Mouse (Mus musculus) neural tube, embryonic 14.5 days (tissue): ENCODE data around the gene BC030870. TPM values are rescaled to one million over a fixed set of nuclear protein-coding genes. Genes with fewer than 3 reads are reported as not detected.
"Not testable (repeated sequence)": the region's sequence is repeated elsewhere in the genome, so short reads cannot be mapped to it uniquely, and the experiment has no call there.

ENCODE experiments used
- ATAC-seq: fragments of 200-750 bp; cut with Nextera tagmentation; 2 replicates; pipeline ENCODE4 v1.8.0; 2017; ENCODE audit warnings: low read depth, mild to moderate bottlenecking, moderate TSS enrichment, moderate library complexity
- H3K27ac ChIP-seq: fragments of 300-500 bp; sonication (generic); 2 replicates; pipeline ENCODE4 v1.5.1; 2014; ENCODE audit warnings: low read depth, mild to moderate bottlenecking, control low read depth, low read length, moderate library complexity, mixed read lengths
- H3K27me3 ChIP-seq: fragments of 300-500 bp; sonication (generic); 2 replicates; pipeline ENCODE4 v1.6.1; 2014; ENCODE audit warnings: low read length; ENCODE audit not compliant: control insufficient read depth, insufficient read depth
- H3K36me3 ChIP-seq: fragments of 300-500 bp; sonication (generic); 2 replicates; pipeline ENCODE4 v1.6.1; 2014; ENCODE audit warnings: low read length, mixed read lengths; ENCODE audit not compliant: control insufficient read depth, insufficient read depth
- H3K4me1 ChIP-seq: fragments of 300-500 bp; sonication (generic); 2 replicates; pipeline ENCODE4 v1.6.1; 2014; ENCODE audit warnings: low read length; ENCODE audit not compliant: control insufficient read depth, insufficient read depth
- H3K4me2 ChIP-seq: fragments of 300-500 bp; sonication (generic); 2 replicates; pipeline ENCODE4 v1.6.1; 2014; ENCODE audit warnings: mild to moderate bottlenecking, low read depth, low read length, control low read depth
- H3K4me3 ChIP-seq: fragments of 300-500 bp; sonication (generic); 2 replicates; pipeline ENCODE4 v1.5.1; 2014; ENCODE audit warnings: low read depth, low read length, control low read depth, mixed read lengths
- H3K9ac ChIP-seq: fragments of 300-500 bp; sonication (generic); replicated peaks from 2 replicates; pipeline ENCODE4 v1.6.1; 2014; ENCODE audit warnings: low read depth, mild to moderate bottlenecking, control low read depth, low read length, mixed read lengths
- H3K9me3 ChIP-seq: fragments of 300-500 bp; sonication (generic); 2 replicates; pipeline ENCODE4 v1.6.1; 2016; ENCODE audit warnings: low read length; ENCODE audit not compliant: control insufficient read depth
- WGBS: fragments of 180-500 bp; shearing (Covaris S2); extraction: QIAGEN DNeasy Blood & Tissue Kit; methylation state at CpG from one replicate; pipeline ENCODE4 v1.1.7; 2014; 5-methylcytosine and 5-hydroxymethylcytosine counted together
- polyA plus RNA-seq: library from polyadenylated mRNA; unstranded; fragments of >200 nt; fragmentation: Nextera tagmentation; extraction: Ambion mirVana; gene quantifications from 2 replicates; pipeline ENCODE4 v1.2.1, GENCODE M21; 2014

The BC030870 gene
- polyA plus RNA-seq, result not detected in 2 replicates

GRCm38 (mm10) chr8:65129199-65129788 is at the start of gene BC030870:
Gene BC030870 (minus strand): TSS chr8:65129563.
- no peaks in the 10 kb centered on the region for H3K36me3 ChIP-seq
- no peaks in the 10 kb centered on the region for H3K9me3 ChIP-seq

DNA sequence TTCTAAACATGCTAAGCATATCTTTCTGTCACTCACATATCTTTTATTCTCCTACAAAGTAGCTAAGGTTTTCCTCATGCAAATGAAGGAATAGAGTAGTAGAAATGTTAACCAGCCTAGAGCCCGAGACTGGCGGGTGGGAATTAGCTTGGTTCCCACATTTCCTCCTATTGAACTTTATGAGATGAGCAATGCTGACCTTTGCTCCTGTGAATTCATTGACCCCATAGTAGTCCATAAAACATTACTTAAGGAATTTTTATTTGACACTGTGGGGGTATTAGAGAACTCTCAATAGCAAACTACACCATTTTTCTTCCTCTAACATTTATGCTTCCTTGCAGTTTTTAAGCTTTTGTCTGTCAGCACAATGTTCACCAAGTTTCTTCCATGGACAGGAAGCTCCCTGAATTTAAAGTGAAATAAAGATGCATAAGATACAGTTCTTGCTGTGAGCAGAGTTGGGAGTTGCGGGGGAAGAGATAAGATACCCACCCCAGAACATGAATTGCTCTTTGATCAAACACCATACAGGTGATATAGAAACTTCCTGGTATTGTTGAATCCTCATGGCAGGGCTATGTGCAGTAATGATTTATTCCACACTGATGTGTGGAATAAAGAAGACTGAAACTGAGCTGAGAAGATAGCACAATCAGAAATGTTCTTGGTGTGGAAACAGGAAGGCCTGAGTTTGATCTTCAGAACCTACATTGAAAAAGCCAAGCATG is 45.5 kb upstream of the BC030870 start:
- 32% methylated on average over 3 of the region's 3 CpGs for WGBS
- no peak overlapping the region for H3K4me3 ChIP-seq
- no peaks in the 10 kb centered on the region for H3K36me3 ChIP-seq
- no peaks in the 10 kb centered on the region for H3K9me3 ChIP-seq
- H3K4me2 ChIP-seq, result no peak overlapping the region
- ATAC-seq, result no peak
- no peaks in the 10 kb centered on the region for H3K4me1 ChIP-seq
- no peaks in the 10 kb centered on the region for H3K27me3 ChIP-seq
- H3K9ac ChIP-seq, result no peak overlapping the region
- H3K27ac ChIP-seq, result no peak overlapping the region

More at GRCm38 (mm10) chr8:65129199-65129788, at the start of gene BC030870:
- Histone ChIP-seq H3K4me3 (no peak within 1 kb of the TSS), H3K4me1 (no peaks in the 10 kb centered on the region), H3K4me2 (no peak within 1 kb of the TSS), H3K27me3 (no peaks in the 10 kb centered on the region), H3K27ac (no peak within 1 kb of the TSS), H3K9ac (no peak within 1 kb of the TSS)
- no peak for ATAC-seq
- 87% methylated on average over 15 of the region's 15 CpGs for WGBS

DNA sequence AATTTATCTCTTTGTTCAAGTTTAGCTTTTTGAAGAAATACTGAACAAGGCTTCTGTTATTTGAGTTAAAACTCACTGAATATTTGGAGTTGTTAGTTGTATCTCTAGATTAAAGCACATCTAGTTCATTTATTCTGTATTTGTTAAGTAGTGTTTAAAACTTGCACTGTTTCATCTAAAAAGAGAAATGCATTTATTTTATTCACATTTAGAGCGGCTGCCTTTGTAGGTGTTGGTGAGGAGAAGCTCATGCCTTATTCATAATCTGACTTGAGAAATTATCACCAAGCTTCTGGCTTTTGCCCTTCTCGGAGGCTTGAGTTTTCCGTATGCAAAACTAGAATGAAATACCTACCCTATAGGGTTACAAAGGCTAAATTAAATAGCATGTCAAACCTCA is 39.8 kb upstream of the BC030870 start:
- H3K27ac ChIP-seq, result no peak overlapping the region
- no peaks in the 10 kb centered on the region for H3K4me1 ChIP-seq
- no peak overlapping the region for H3K4me3 ChIP-seq
- ATAC-seq, result no peak
- 68% methylated on average over 3 of the region's 3 CpGs for WGBS
- H3K36me3 ChIP-seq, result no peaks in the 10 kb centered on the region
- no peak overlapping the region for H3K9ac ChIP-seq
- no peak overlapping the region for H3K4me2 ChIP-seq
- no peaks in the 10 kb centered on the region for H3K27me3 ChIP-seq
- H3K9me3 ChIP-seq, result no peaks in the 10 kb centered on the region

DNA sequence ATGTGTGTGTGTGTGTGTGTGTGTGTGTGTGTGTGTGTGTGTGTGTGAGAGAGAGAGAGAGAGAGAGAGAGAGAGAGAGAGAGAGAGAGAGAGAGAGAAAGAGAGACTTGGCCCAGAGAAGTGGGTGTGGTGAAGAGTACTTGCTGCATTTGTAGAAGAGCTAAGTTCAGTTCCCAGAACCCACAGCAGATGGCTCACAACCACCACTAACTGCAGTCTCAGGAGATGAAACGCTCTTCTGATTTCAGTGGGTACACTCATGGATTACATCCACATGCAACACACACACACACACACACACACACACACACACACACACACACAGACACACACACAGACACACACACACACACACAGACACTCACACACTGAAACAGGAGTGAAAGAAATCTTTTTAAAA is 31.3 kb upstream of the BC030870 start:
- not testable (repeated sequence) for H3K4me3 ChIP-seq, H3K36me3 ChIP-seq, H3K4me1 ChIP-seq, H3K27ac ChIP-seq, H3K27me3 ChIP-seq, H3K9me3 ChIP-seq, H3K9ac ChIP-seq, H3K4me2 ChIP-seq
- ATAC-seq, result peak; percentile 70; the same call in 1 of the 2 replicates
- WGBS, result 43% methylated on average over 1 of the region's 1 CpGs

DNA sequence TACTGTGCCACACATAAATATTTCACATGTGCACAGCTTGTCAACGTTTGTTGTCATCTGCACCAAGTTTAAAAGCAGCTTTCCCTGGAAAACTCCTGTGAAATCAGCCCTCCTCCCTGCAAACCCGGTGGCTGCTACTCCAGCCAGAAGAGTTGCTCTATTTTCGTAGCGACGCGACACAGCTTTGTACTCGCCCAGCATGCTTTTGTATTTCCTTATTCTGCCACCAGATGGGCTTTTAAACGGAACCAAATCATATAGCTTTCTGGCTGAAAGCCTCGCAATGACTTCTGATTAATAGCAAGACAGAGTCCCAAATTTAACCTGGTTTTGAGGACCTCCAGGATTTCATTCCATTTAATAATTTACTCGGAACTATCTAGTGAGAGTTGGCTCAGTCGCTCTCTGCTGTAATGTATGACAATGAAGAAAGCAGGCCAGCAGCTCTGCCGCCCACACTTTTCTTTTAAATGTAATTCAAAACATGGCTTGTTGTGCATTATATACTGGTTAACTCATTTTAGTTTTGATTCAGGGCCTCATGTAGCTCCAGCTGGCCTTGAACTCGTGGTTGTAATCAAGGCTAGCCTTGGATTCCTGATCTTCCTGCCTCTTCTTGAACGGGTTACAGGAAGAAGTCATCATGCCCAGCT is 29.9 kb upstream of the BC030870 start:
- WGBS, result 54% methylated on average over 14 of the region's 14 CpGs
- no peaks in the 10 kb centered on the region for H3K9me3 ChIP-seq
- H3K4me1 ChIP-seq, result no peaks in the 10 kb centered on the region
- H3K27me3 ChIP-seq, result no peaks in the 10 kb centered on the region
- ATAC-seq, result no peak
- no peaks in the 10 kb centered on the region for H3K36me3 ChIP-seq
- no peak overlapping the region for H3K4me3 ChIP-seq
- H3K9ac ChIP-seq, result no peak overlapping the region
- H3K27ac ChIP-seq, result no peak overlapping the region
- H3K4me2 ChIP-seq, result no peak overlapping the region

- no peaks in the 10 kb centered on the region for H3K27me3 ChIP-seq
- no peak overlapping the region for H3K4me3 ChIP-seq
- H3K9me3 ChIP-seq, result no peaks in the 10 kb centered on the region
- no peak for ATAC-seq
- no peak overlapping the region for H3K4me2 ChIP-seq
- WGBS, result 69% methylated on average over 4 of the region's 4 CpGs
- H3K9ac ChIP-seq, result no peak overlapping the region
- H3K27ac ChIP-seq, result no peak overlapping the region
- no peaks in the 10 kb centered on the region for H3K4me1 ChIP-seq
- H3K36me3 ChIP-seq, result no peaks in the 10 kb centered on the region
These were observed 28.5 kb upstream of the BC030870 start for GRCm38 (mm10) chr8:65157901-65158300.

GRCm38 (mm10) chr8:65138830-65139466 is 9.6 kb upstream of the BC030870 start:
- Histone ChIP-seq H3K9me3 (no peaks in the 10 kb centered on the region), H3K4me2 (no peak overlapping the region), H3K4me1 (no peaks in the 10 kb centered on the region), H3K27ac (no peak overlapping the region), H3K36me3 (no peaks in the 10 kb centered on the region), H3K9ac (no peak overlapping the region), H3K27me3 (no peaks in the 10 kb centered on the region), H3K4me3 (no peak overlapping the region)
- WGBS, result 79% methylated on average over 3 of the region's 3 CpGs
- ATAC-seq, result peak; percentile 44; the same call in 1 of the 2 replicates

DNA sequence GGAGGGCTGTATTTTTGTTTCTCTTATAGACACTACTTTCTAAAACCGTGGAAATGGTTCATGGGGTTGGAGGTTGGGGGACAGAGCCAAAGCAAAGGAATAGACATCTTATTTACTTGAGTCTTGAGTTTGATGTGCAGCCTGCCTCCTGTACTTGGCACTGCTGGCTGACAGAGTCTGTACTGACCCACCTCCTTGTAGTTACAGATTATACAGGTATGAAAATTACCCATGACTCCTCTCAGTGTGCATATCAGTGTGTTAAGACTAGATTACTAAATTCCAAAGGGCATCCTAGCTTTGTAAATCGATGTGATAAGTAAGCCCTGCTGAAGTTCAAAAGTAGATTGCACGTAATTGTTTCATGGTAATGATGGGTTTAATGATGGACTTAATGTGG is 2.9 kb downstream of the BC030870 start:
- Histone ChIP-seq H3K4me3 (no peak overlapping the region), H3K9ac (no peak overlapping the region), H3K9me3 (no peaks in the 10 kb centered on the region), H3K4me2 (no peak overlapping the region), H3K27ac (no peak overlapping the region), H3K4me1 (no peaks in the 10 kb centered on the region), H3K27me3 (no peaks in the 10 kb centered on the region), H3K36me3 (no peaks in the 10 kb centered on the region)
- WGBS, result 77% methylated on average over 3 of the region's 3 CpGs
- no peak for ATAC-seq

DNA sequence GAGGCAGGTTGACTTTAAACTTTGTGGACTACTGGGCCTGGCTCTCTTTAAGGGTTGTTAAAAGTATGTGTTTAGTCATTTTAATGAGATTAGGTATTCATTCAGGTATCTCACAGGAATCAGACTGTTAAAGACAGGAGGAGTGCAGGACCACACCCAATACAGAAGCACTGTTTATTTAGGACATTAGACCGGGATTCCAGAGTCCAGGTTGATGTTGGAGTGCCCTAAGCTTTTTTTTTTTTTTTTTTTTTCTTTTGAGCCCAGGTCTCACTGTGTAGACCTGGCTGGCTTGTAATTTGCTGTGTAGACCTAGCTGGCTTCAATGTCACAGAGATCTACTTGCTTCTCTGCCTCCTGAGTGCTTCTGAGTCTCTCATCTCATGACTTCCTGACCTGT is 3.3 kb downstream of the BC030870 start:
- H3K4me3 ChIP-seq, result no peak overlapping the region
- ATAC-seq, result no peak
- H3K27ac ChIP-seq, result no peak overlapping the region
- H3K27me3 ChIP-seq, result no peaks in the 10 kb centered on the region
- H3K4me1 ChIP-seq, result no peaks in the 10 kb centered on the region
- no peak overlapping the region for H3K4me2 ChIP-seq
- no peak overlapping the region for H3K9ac ChIP-seq
- 76% methylated on average over 1 of the region's 1 CpGs for WGBS
- H3K9me3 ChIP-seq, result no peaks in the 10 kb centered on the region
- H3K36me3 ChIP-seq, result no peaks in the 10 kb centered on the region
